Mouse (Mus musculus) heart, embryonic 13.5 days (tissue): ENCODE measurements at regions not wholly inside any gene's neighbourhood (a gene's known extent, or its start where the extent isn't known, plus 50 kb on each side); places are given as distances from the start of the nearest gene placed in this dataset.

Source experiments
- ATAC-seq: fragments of 200-750 bp; cut with Nextera tagmentation; 2 replicates; pipeline ENCODE4 v1.8.0; 2017; ENCODE audit warnings: moderate TSS enrichment; ENCODE audit not compliant: insufficient number of reproducible peaks, low FRiP score, low TSS enrichment; ENCODE audit errors: extremely low read depth
- H3K27ac ChIP-seq: fragments of 300-500 bp; sonication (generic); replicated peaks from 2 replicates; pipeline ENCODE4 v1.5.1; 2015; ENCODE audit warnings: moderate library complexity, mild to moderate bottlenecking, inconsistent platforms
- H3K27me3 ChIP-seq: fragments of 300-500 bp; sonication (generic); replicated peaks from 2 replicates; pipeline ENCODE4 v1.6.1; 2015; ENCODE audit warnings: mild to moderate bottlenecking, inconsistent platforms
- H3K36me3 ChIP-seq: fragments of 300-500 bp; sonication (generic); 2 replicates; pipeline ENCODE4 v1.6.1; 2015; ENCODE audit warnings: mild to moderate bottlenecking, inconsistent platforms
- H3K4me1 ChIP-seq: fragments of 300-500 bp; sonication (generic); 2 replicates; pipeline ENCODE4 v1.6.1; 2015; ENCODE audit warnings: inconsistent platforms
- H3K4me2 ChIP-seq: fragments of 300-500 bp; sonication (generic); 2 replicates; pipeline ENCODE4 v1.6.1; 2015; ENCODE audit warnings: inconsistent platforms, mild to moderate bottlenecking, moderate library complexity
- H3K4me3 ChIP-seq: fragments of 300-500 bp; sonication (generic); 2 replicates; pipeline ENCODE4 v1.5.1; 2015; ENCODE audit warnings: moderate library complexity, mild to moderate bottlenecking, inconsistent platforms
- H3K9ac ChIP-seq: fragments of 300-500 bp; sonication (generic); 2 replicates; pipeline ENCODE4 v1.6.1; 2015; ENCODE audit warnings: inconsistent platforms, mild to moderate bottlenecking, moderate library complexity
- H3K9me3 ChIP-seq: fragments of 300-500 bp; sonication (generic); 2 replicates; pipeline ENCODE4 v1.6.1; 2016; ENCODE audit warnings: inconsistent platforms
- WGBS: fragments of 180-500 bp; shearing (Covaris S2); methylation state at CpG from one replicate; pipeline ENCODE4 v1.1.7; 2015; ENCODE audit warnings: mixed read lengths; 5-methylcytosine and 5-hydroxymethylcytosine counted together

- H3K4me3 ChIP-seq, result no peak overlapping the region
- no peak for ATAC-seq
- no peaks in the 10 kb centered on the region for H3K36me3 ChIP-seq
- 78% methylated on average over 12 of the region's 12 CpGs for WGBS
- no peaks in the 10 kb centered on the region for H3K4me1 ChIP-seq
- no peak overlapping the region for H3K9ac ChIP-seq
- H3K27me3 ChIP-seq, result no peaks in the 10 kb centered on the region; the same call in 1 of the 2 replicates
- H3K27ac ChIP-seq, result no peak overlapping the region
- no peaks in the 10 kb centered on the region for H3K9me3 ChIP-seq
- H3K4me2 ChIP-seq, result no peak overlapping the region
Observed at GRCm38 (mm10) chr4:153098591-153098990, 384.0 kb downstream of the Ajap1 start.

DNA sequence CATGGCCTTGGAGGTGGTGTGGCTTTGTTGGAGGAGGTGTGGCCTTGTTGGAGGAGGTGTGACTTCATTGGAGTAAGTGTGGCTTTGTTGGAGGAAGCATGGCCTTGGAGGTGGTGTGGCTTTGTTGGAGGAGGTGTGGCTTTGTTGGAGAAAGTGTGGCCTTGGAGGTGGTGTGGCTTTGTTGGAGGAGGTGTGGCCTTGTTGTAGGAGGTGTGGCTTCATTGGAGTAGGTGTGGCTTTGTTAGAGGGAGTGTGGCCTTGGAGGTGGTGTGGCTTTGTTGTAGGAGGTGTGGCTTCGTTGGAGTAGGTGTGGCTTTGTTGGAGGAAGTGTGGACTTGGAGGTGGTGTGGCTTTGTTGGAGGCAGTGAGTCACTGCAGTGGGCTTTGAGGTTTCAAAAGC lies 385.0 kb downstream of the Ajap1 start:
- WGBS, result 61% methylated on average over 1 of the region's 1 CpGs
- no peak for ATAC-seq
- H3K36me3 ChIP-seq, result no peaks in the 10 kb centered on the region
- H3K4me2 ChIP-seq, result no peak overlapping the region
- no peak overlapping the region for H3K27ac ChIP-seq
- H3K4me1 ChIP-seq, result no peaks in the 10 kb centered on the region
- H3K9me3 ChIP-seq, result no peaks in the 10 kb centered on the region
- no peak overlapping the region for H3K9ac ChIP-seq
- no peaks in the 10 kb centered on the region; the same call in 1 of the 2 replicates for H3K27me3 ChIP-seq
- H3K4me3 ChIP-seq, result no peak overlapping the region

- ATAC-seq, result no peak
- H3K27me3 ChIP-seq, result no peaks in the 10 kb centered on the region; the same call in 1 of the 2 replicates
- no peaks in the 10 kb centered on the region for H3K4me1 ChIP-seq
- no peak overlapping the region for H3K9ac ChIP-seq
- no peak overlapping the region for H3K27ac ChIP-seq
- H3K4me2 ChIP-seq, result no peak overlapping the region
- H3K4me3 ChIP-seq, result no peak overlapping the region
- 53% methylated on average over 3 of the region's 3 CpGs for WGBS
- H3K36me3 ChIP-seq, result no peaks in the 10 kb centered on the region
- H3K9me3 ChIP-seq, result no peaks in the 10 kb centered on the region
Observed at GRCm38 (mm10) chr4:153093129-153093528, 389.5 kb downstream of the Ajap1 start.

- peak; percentile 14; the same call in 1 of the 2 replicates for ATAC-seq
- Histone ChIP-seq H3K27me3 (peaks cover 9% of the 10 kb centered on the region), H3K9ac (no peak overlapping the region), H3K36me3 (no peaks in the 10 kb centered on the region), H3K4me2 (no peak overlapping the region), H3K4me3 (no peak overlapping the region), H3K4me1 (no peaks in the 10 kb centered on the region), H3K27ac (no peak overlapping the region), H3K9me3 (0 out of 2 replicates have a peak, but pooled peaks cover 8% of the 10 kb centered on the region)
- 24% methylated on average over 14 of the region's 14 CpGs for WGBS
Observed at GRCm38 (mm10) chr4:153082166-153082565, 400.4 kb downstream of the Ajap1 start.

DNA sequence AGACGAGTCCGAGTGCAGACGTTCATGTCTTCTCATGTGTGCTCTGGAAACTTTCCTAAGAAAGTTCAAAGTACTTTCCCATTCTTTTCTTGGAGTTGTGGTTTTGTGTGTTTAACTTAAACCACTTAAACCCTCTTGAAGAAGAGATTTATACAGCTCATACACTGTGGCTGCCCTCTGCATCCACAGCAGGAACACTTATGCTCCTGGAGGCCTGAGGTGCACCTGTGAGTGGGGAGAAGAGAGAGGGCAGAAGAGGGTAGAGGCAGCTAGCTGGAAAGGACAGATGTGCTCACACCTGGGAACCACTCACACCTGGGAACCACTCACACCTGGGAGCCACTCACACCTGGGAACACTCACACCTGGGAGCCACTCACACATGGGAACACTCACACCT lies 408.0 kb downstream of the Ajap1 start:
- H3K27ac ChIP-seq, result no peak overlapping the region
- peaks cover 10% of the 10 kb centered on the region for H3K27me3 ChIP-seq
- H3K9me3 ChIP-seq, result no peaks in the 10 kb centered on the region
- no peak overlapping the region for H3K4me3 ChIP-seq
- ATAC-seq, result no peak
- no peak overlapping the region for H3K9ac ChIP-seq
- H3K4me1 ChIP-seq, result no peaks in the 10 kb centered on the region
- 80% methylated on average over 3 of the region's 3 CpGs for WGBS
- no peak overlapping the region for H3K4me2 ChIP-seq
- H3K36me3 ChIP-seq, result no peaks in the 10 kb centered on the region

DNA sequence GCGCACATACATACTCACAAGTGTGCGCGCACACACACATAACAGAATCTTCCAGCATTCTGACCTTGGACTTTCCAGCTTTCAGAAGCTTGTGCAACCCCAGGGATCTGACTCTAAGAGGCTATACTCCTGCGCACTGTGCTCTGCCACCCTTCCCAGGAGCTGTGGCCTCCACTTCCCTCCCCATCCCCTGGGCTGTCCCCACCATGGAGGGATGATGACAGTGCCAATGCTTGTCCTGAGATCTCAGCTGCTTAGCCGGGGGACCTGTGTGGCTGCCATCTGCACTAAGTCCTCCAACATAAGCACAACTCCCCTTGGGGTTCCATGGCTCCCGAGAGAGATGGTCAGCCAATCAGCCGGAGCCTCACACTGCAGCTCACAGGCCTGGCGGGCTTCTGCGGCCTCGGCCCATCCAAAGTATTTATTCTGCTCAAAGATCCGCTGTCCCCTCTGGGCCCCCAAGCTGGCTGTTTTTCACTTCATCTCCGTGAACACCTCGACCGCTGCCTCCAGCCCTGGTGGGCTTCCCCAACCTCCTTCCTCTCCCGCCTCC lies 412.3 kb downstream of the Ajap1 start:
- Histone ChIP-seq H3K27me3 (peaks cover 10% of the 10 kb centered on the region), H3K4me3 (no peak overlapping the region), H3K9ac (no peak overlapping the region), H3K36me3 (no peaks in the 10 kb centered on the region), H3K9me3 (no peaks in the 10 kb centered on the region), H3K4me1 (no peaks in the 10 kb centered on the region), H3K4me2 (no peak overlapping the region), H3K27ac (no peak overlapping the region)
- WGBS, result 60% methylated on average over 15 of the region's 15 CpGs
- no peak for ATAC-seq

- H3K27ac ChIP-seq, result no peak overlapping the region
- H3K4me3 ChIP-seq, result no peak overlapping the region
- no peak for ATAC-seq
- H3K27me3 ChIP-seq, result peaks cover 1% of the 10 kb centered on the region
- no peak overlapping the region for H3K9ac ChIP-seq
- 77% methylated on average over 12 of the region's 12 CpGs for WGBS
- no peaks in the 10 kb centered on the region for H3K36me3 ChIP-seq
- H3K9me3 ChIP-seq, result no peaks in the 10 kb centered on the region
- H3K4me2 ChIP-seq, result no peak overlapping the region
- no peaks in the 10 kb centered on the region for H3K4me1 ChIP-seq
Observed at GRCm38 (mm10) chr4:153068484-153069033, 414.1 kb downstream of the Ajap1 start.

- no peaks in the 10 kb centered on the region for H3K4me1 ChIP-seq
- H3K4me3 ChIP-seq, result no peak overlapping the region
- no peaks in the 10 kb centered on the region for H3K27me3 ChIP-seq
- no peaks in the 10 kb centered on the region for H3K36me3 ChIP-seq
- no peak overlapping the region for H3K27ac ChIP-seq
- H3K9ac ChIP-seq, result no peak overlapping the region
- 65% methylated on average over 14 of the region's 14 CpGs for WGBS
- no peak for ATAC-seq
- H3K9me3 ChIP-seq, result no peaks in the 10 kb centered on the region
- H3K4me2 ChIP-seq, result no peak overlapping the region
Observed at GRCm38 (mm10) chr4:153064021-153064605, 418.5 kb downstream of the Ajap1 start.

GRCm38 (mm10) chr4:153063402-153063801 lies 419.2 kb downstream of the Ajap1 start:
- Histone ChIP-seq H3K27me3 (no peaks in the 10 kb centered on the region), H3K9ac (no peak overlapping the region), H3K9me3 (no peaks in the 10 kb centered on the region), H3K4me2 (no peak overlapping the region), H3K36me3 (no peaks in the 10 kb centered on the region), H3K4me3 (no peak overlapping the region), H3K4me1 (no peaks in the 10 kb centered on the region), H3K27ac (no peak overlapping the region)
- WGBS, result 59% methylated on average over 9 of the region's 9 CpGs
- ATAC-seq, result no peak

DNA sequence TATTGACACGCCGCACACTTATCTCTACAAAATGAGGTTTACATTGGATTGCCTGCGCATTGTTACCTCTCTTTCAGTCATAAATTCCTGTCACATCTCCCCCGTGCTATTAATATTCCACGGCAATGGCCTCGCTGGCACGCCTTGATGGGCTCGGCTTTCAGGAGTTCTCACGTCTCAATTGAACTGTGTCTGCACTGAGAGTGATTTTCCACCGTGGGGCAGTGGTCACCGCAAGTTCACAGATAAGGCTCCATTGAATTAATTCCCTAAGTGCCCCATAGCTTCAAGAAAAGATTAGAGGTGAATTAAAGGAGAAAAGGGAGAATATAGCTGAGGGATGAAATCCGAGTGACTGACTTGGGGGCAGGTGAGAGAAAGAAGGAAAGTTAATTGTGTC lies 424.5 kb downstream of the Ajap1 start:
- ATAC-seq, result no peak
- no peaks in the 10 kb centered on the region for H3K4me1 ChIP-seq
- no peak overlapping the region for H3K9ac ChIP-seq
- 69% methylated on average over 12 of the region's 12 CpGs for WGBS
- no peak overlapping the region for H3K27ac ChIP-seq
- H3K36me3 ChIP-seq, result no peaks in the 10 kb centered on the region
- no peaks in the 10 kb centered on the region for H3K27me3 ChIP-seq
- H3K4me2 ChIP-seq, result no peak overlapping the region
- peaks cover 5% of the 10 kb centered on the region; the same call in 1 of the 2 replicates for H3K9me3 ChIP-seq
- H3K4me3 ChIP-seq, result no peak overlapping the region

DNA sequence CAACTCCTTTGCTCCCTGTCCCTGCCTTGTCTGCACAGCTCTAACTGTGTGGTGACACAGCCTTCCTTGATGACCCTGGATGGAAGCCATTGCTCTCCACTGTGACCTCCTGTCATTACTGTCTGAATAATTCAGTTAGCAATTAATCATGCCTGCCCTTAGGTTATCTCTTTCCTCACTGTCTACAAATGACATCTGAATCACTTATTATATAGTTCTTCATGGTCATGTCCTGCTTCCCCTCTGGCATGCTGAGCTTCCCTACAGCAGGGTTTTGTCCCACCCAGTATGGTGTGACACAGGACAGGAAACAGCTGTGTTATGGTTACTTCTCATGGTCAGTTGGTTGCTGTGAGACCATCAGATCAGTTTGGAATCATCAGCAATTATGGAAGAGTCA lies 458.9 kb downstream of the Ajap1 start:
- no peak overlapping the region for H3K27ac ChIP-seq
- peaks cover 10% of the 10 kb centered on the region; the same call in 1 of the 2 replicates for H3K9me3 ChIP-seq
- ATAC-seq, result no peak
- no peak overlapping the region for H3K4me3 ChIP-seq
- H3K36me3 ChIP-seq, result no peaks in the 10 kb centered on the region
- H3K4me2 ChIP-seq, result no peak overlapping the region
- no peaks in the 10 kb centered on the region for H3K27me3 ChIP-seq
- H3K4me1 ChIP-seq, result no peaks in the 10 kb centered on the region
- H3K9ac ChIP-seq, result no peak overlapping the region

GRCm38 (mm10) chr4:153019211-153019610 lies 463.4 kb downstream of the Ajap1 start:
- Histone ChIP-seq H3K4me1 (no peaks in the 10 kb centered on the region), H3K27me3 (no peaks in the 10 kb centered on the region), H3K36me3 (no peaks in the 10 kb centered on the region), H3K27ac (no peak overlapping the region), H3K4me2 (no peak overlapping the region), H3K9me3 (peaks cover 10% of the 10 kb centered on the region; the same call in 1 of the 2 replicates), H3K4me3 (no peak overlapping the region), H3K9ac (no peak overlapping the region)
- ATAC-seq, result no peak
- WGBS, result 78% methylated on average over 10 of the region's 10 CpGs
